8 mouse cellular contexts compared by ENCODE assay signal in the genomic region with DNA sequence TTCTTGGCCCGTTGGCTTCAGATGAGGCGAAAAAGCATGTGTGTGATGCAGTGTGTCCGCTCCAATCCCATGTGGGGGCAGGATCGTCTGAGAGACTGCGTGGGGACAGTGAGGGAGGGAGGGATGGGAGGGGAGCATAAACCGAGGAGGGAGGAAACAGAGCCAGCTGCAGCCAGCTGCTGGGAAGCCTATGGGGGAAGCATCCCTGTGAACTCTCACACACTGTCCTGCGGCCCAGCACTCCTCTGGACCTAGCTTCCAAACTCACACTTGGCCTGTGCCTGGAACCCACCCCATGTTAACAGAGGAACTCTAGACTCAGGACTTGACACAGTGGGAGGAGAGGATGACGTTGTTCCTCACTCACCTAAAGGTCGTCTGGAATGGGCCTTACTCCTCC. TPM values are rescaled to one million over a fixed set of nuclear protein-coding genes. Genes with fewer than 3 reads are reported as not detected.
DNase-seq lines count a peak whose midpoint lies in the region; ATAC-seq and TF ChIP-seq lines count a peak whose summit lies in the region.
"Had no signal": no experiment of that assay in that cellular context is flagged by ENCODE, and none has a peak within 500 bp of the region (broad histone marks: within the 10 kb centered on the region; RNA-seq: fewer than 3 reads in every experiment).

No protein-coding gene starts in this region.

- intact Hi-C loops in left cerebral cortex, adult 2 months (cut with DNase I): no loop called here

- 41% methylated on average over 9 of the region's 9 CpGs for WGBS in embryonic facial prominence, embryonic 13.5 days
- WGBS in heart, embryonic 12.5 days: 64% methylated on average over 9 of the region's 9 CpGs
- WGBS in kidney, embryonic 14.5 days: 39% methylated on average over 9 of the region's 9 CpGs
- 72% methylated on average over 9 of the region's 9 CpGs for WGBS in neural tube, embryonic 13.5 days

- H3K27me3 ChIP-seq in embryonic facial prominence, embryonic 13.5 days: no peaks in the 10 kb centered on the region
- H3K27me3 ChIP-seq in heart, embryonic 12.5 days (replicated peaks): peaks cover 69% of the 10 kb centered on the region
- no peaks in the 10 kb centered on the region for H3K27me3 ChIP-seq in kidney, embryonic 14.5 days (ENCODE audit: control insufficient read depth, insufficient read depth, low read length)
- H3K27me3 ChIP-seq in neural tube, embryonic 13.5 days: no peaks in the 10 kb centered on the region

- peaks cover 50% of the 10 kb centered on the region for H3K36me3 ChIP-seq in embryonic facial prominence, embryonic 13.5 days
- H3K36me3 ChIP-seq in heart, embryonic 12.5 days: peaks cover 30% of the 10 kb centered on the region
- peaks cover 22% of the 10 kb centered on the region for H3K36me3 ChIP-seq in kidney, embryonic 14.5 days (ENCODE audit: control insufficient read depth, insufficient read depth, low read length)
- H3K36me3 ChIP-seq in neural tube, embryonic 13.5 days: peaks cover 17% of the 10 kb centered on the region

- DNase-seq in left cerebral cortex, adult 2 months (ENCODE audit: extremely low spot score in 1 of 2, low spot score in 2 of 2): no peak
- no peak for DNase-seq in layer of hippocampus, postnatal 10 days (ENCODE audit: low spot score in 2 of 2)

- no peaks in the 10 kb centered on the region for H3K9me3 ChIP-seq in embryonic facial prominence, embryonic 13.5 days
- H3K9me3 ChIP-seq in heart, embryonic 12.5 days (replicated peaks): no peaks in the 10 kb centered on the region
- H3K9me3 ChIP-seq in kidney, embryonic 14.5 days (ENCODE audit: control insufficient read depth, low read length): no peaks in the 10 kb centered on the region
- no peaks in the 10 kb centered on the region for H3K9me3 ChIP-seq in neural tube, embryonic 13.5 days

- no peak overlapping the region for H3K4me3 ChIP-seq in embryonic facial prominence, embryonic 13.5 days
- no peak overlapping the region for H3K4me3 ChIP-seq in heart, embryonic 12.5 days
- H3K4me3 ChIP-seq in kidney, embryonic 14.5 days (ENCODE audit: low read length): no peak overlapping the region
- no peak overlapping the region for H3K4me3 ChIP-seq in neural tube, embryonic 13.5 days
- no peak overlapping the region for H3K4me3 ChIP-seq in left cerebral cortex, adult 2 months

- H3K9ac ChIP-seq in embryonic facial prominence, embryonic 13.5 days: 0 out of 2 replicates have a peak overlapping the region, but pooled peaks have one; percentile 65
- H3K9ac ChIP-seq in heart, embryonic 12.5 days: no peak overlapping the region
- 0 out of 2 replicates have a peak overlapping the region, but pooled peaks have one; percentile 32 for H3K9ac ChIP-seq in kidney, embryonic 14.5 days (ENCODE audit: low read depth, low read length)
- H3K9ac ChIP-seq in neural tube, embryonic 13.5 days: peak overlapping the region; percentile 50; the same call in 1 of the 2 replicates

- no peak for TF ChIP-seq CTCF in left cerebral cortex, adult 2 months (IDR thresholded peaks at IDR 0.05)

- peaks cover 32% of the 10 kb centered on the region for H3K4me1 ChIP-seq in embryonic facial prominence, embryonic 13.5 days
- peaks cover 38% of the 10 kb centered on the region for H3K4me1 ChIP-seq in heart, embryonic 12.5 days (replicated peaks)
- peaks cover 20% of the 10 kb centered on the region for H3K4me1 ChIP-seq in kidney, embryonic 14.5 days (ENCODE audit: control insufficient read depth, insufficient read depth, low read length)
- peaks cover 19% of the 10 kb centered on the region for H3K4me1 ChIP-seq in neural tube, embryonic 13.5 days (replicated peaks)

- peak overlapping the region; percentile 95 for H3K27ac ChIP-seq in embryonic facial prominence, embryonic 13.5 days
- peak overlapping the region; percentile 65 for H3K27ac ChIP-seq in heart, embryonic 12.5 days (ENCODE audit: poor library complexity, severe bottlenecking)
- peak overlapping the region; percentile 87 for H3K27ac ChIP-seq in kidney, embryonic 14.5 days (ENCODE audit: low read depth, low read length)
- H3K27ac ChIP-seq in neural tube, embryonic 13.5 days (replicated peaks): peak overlapping the region; percentile 67; the same call in 1 of the 2 replicates
- no peak overlapping the region for H3K27ac ChIP-seq in left cerebral cortex, adult 2 months

- no peak for ATAC-seq in embryonic facial prominence, embryonic 13.5 days (ENCODE audit: insufficient number of reproducible peaks, insufficient read depth, low FRiP score, low TSS enrichment, low read depth)
- no peak for ATAC-seq in heart, embryonic 12.5 days (ENCODE audit: insufficient number of reproducible peaks, low FRiP score)
- peak; percentile 81 for ATAC-seq in kidney, embryonic 14.5 days (ENCODE audit: low FRiP score, low TSS enrichment)
- ATAC-seq in neural tube, embryonic 13.5 days (ENCODE audit: low read depth): no peak
- ATAC-seq in megakaryocyte-erythroid progenitor cell, adult 5-6 weeks (replicated peaks; ENCODE audit: low FRiP score, low TSS enrichment, poor library complexity, severe bottlenecking): no peak

- H3K4me2 ChIP-seq in embryonic facial prominence, embryonic 13.5 days: 0 out of 2 replicates have a peak overlapping the region, but pooled peaks have one; percentile 37
- no peak overlapping the region for H3K4me2 ChIP-seq in heart, embryonic 12.5 days
- H3K4me2 ChIP-seq in kidney, embryonic 14.5 days (replicated peaks; ENCODE audit: low read depth, low read length): no peak overlapping the region
- H3K4me2 ChIP-seq in neural tube, embryonic 13.5 days: no peak overlapping the region

RNA-seq across cellular contexts. Expression of a gene that starts 6.4 kb away (rescaled TPM):
- 24.2 TPM in 2 replicates for polyA plus RNA-seq in embryonic facial prominence, embryonic 13.5 days (2015; fragmentation: Nextera tagmentation; extraction: Ambion mirVana)
- 7.8 and 8.3 TPM in 2 replicates for polyA plus RNA-seq in heart, embryonic 12.5 days (2016; fragmentation: Nextera tagmentation; extraction: Ambion mirVana)
- polyA plus RNA-seq in kidney, embryonic 14.5 days (2014; fragmentation: Nextera tagmentation; extraction: Ambion mirVana): 14.2 and 17.0 TPM in 2 replicates
- 7.4 and 9.7 TPM in 2 replicates for polyA plus RNA-seq in neural tube, embryonic 13.5 days (2015; fragmentation: Nextera tagmentation; extraction: Ambion mirVana)
- 7.8 and 14.1 TPM in 2 replicates for total RNA-seq in megakaryocyte-erythroid progenitor cell, adult 5-6 weeks (2014; fragmentation: Nextera tagmentation)
- 4.6 and 12.9 TPM in 2 replicates for total RNA-seq in megakaryocyte-erythroid progenitor cell, adult 5-6 weeks (2017)
- 1 to 10 TPM; 5.5 to 5.7 TPM for total RNA-seq in left cerebral cortex, adult 2 months (2021)
- total RNA-seq in layer of hippocampus, postnatal 10 days (2021): 1 to 10 TPM; 4.9 to 7.8 TPM

RNA-seq across cellular contexts. Expression of a gene that starts 6.4 kb away (rescaled TPM):
- polyA plus RNA-seq in embryonic facial prominence, embryonic 13.5 days (2015; fragmentation: Nextera tagmentation; extraction: Ambion mirVana): 60.9 and 69.9 TPM in 2 replicates
- polyA plus RNA-seq in heart, embryonic 12.5 days (2016; fragmentation: Nextera tagmentation; extraction: Ambion mirVana): 66.5 and 74.6 TPM in 2 replicates
- 48.3 and 55.4 TPM in 2 replicates for polyA plus RNA-seq in kidney, embryonic 14.5 days (2014; fragmentation: Nextera tagmentation; extraction: Ambion mirVana)
- 62.5 and 73.0 TPM in 2 replicates for polyA plus RNA-seq in neural tube, embryonic 13.5 days (2015; fragmentation: Nextera tagmentation; extraction: Ambion mirVana)
- total RNA-seq in megakaryocyte-erythroid progenitor cell, adult 5-6 weeks (2014; fragmentation: Nextera tagmentation): 70.8 and 101 TPM in 2 replicates
- 39.0 and 44.3 TPM in 2 replicates for total RNA-seq in megakaryocyte-erythroid progenitor cell, adult 5-6 weeks (2017)
- 100 to 1,000 TPM; 140 to 159 TPM for total RNA-seq in left cerebral cortex, adult 2 months (2021)
- 100 to 1,000 TPM; 171 to 176 TPM for total RNA-seq in layer of hippocampus, postnatal 10 days (2021)

RNA-seq across cellular contexts. Expression of a gene that starts 11.3 kb away (rescaled TPM):
- polyA plus RNA-seq in embryonic facial prominence, embryonic 13.5 days (2015; fragmentation: Nextera tagmentation; extraction: Ambion mirVana): 50.2 and 50.4 TPM in 2 replicates
- polyA plus RNA-seq in heart, embryonic 12.5 days (2016; fragmentation: Nextera tagmentation; extraction: Ambion mirVana): 56.6 and 59.7 TPM in 2 replicates
- 86.1 and 95.5 TPM in 2 replicates for polyA plus RNA-seq in kidney, embryonic 14.5 days (2014; fragmentation: Nextera tagmentation; extraction: Ambion mirVana)
- polyA plus RNA-seq in neural tube, embryonic 13.5 days (2015; fragmentation: Nextera tagmentation; extraction: Ambion mirVana): 35.4 and 42.6 TPM in 2 replicates
- 1.0 TPM in 1 of 2 replicates, not detected in the other for total RNA-seq in megakaryocyte-erythroid progenitor cell, adult 5-6 weeks (2014; fragmentation: Nextera tagmentation)
- total RNA-seq in megakaryocyte-erythroid progenitor cell, adult 5-6 weeks (2017): 0.38 and 1.6 TPM in 2 replicates
- 10 to 100 TPM; 50.2 to 51.0 TPM for total RNA-seq in left cerebral cortex, adult 2 months (2021)
- 10 to 100 TPM; 48.5 to 49.4 TPM for total RNA-seq in layer of hippocampus, postnatal 10 days (2021)

RNA-seq across cellular contexts. Expression of a gene that starts 19.4 kb away (rescaled TPM):
- 0.74 and 1.2 TPM in 2 replicates for polyA plus RNA-seq in embryonic facial prominence, embryonic 13.5 days (2015; fragmentation: Nextera tagmentation; extraction: Ambion mirVana)
- polyA plus RNA-seq in heart, embryonic 12.5 days (2016; fragmentation: Nextera tagmentation; extraction: Ambion mirVana): not detected in 2 replicates
- polyA plus RNA-seq in kidney, embryonic 14.5 days (2014; fragmentation: Nextera tagmentation; extraction: Ambion mirVana): 0.66 TPM in 1 of 2 replicates, not detected in the other
- not detected in 2 replicates for polyA plus RNA-seq in neural tube, embryonic 13.5 days (2015; fragmentation: Nextera tagmentation; extraction: Ambion mirVana)
- 2.0 TPM in 1 of 2 replicates, not detected in the other for total RNA-seq in megakaryocyte-erythroid progenitor cell, adult 5-6 weeks (2014; fragmentation: Nextera tagmentation)
- not detected in 2 replicates for total RNA-seq in megakaryocyte-erythroid progenitor cell, adult 5-6 weeks (2017)
- 1 to 10 TPM in 1 of 2 experiments, under 1 TPM in 1; 0.58 to 1.4 TPM for total RNA-seq in left cerebral cortex, adult 2 months (2021)
- total RNA-seq in layer of hippocampus, postnatal 10 days (2021): 1 to 10 TPM; 1.3 to 1.6 TPM
- total RNA-seq: gastrocnemius, adult 18-20 months had no signal

RNA-seq across cellular contexts. Expression of a gene that starts 30.6 kb away (rescaled TPM):
- 21.4 and 22.1 TPM in 2 replicates for polyA plus RNA-seq in embryonic facial prominence, embryonic 13.5 days (2015; fragmentation: Nextera tagmentation; extraction: Ambion mirVana)
- polyA plus RNA-seq in heart, embryonic 12.5 days (2016; fragmentation: Nextera tagmentation; extraction: Ambion mirVana): 20.1 and 21.2 TPM in 2 replicates
- 25.3 and 34.4 TPM in 2 replicates for polyA plus RNA-seq in kidney, embryonic 14.5 days (2014; fragmentation: Nextera tagmentation; extraction: Ambion mirVana)
- polyA plus RNA-seq in neural tube, embryonic 13.5 days (2015; fragmentation: Nextera tagmentation; extraction: Ambion mirVana): 20.9 and 22.2 TPM in 2 replicates
- 44.9 and 65.2 TPM in 2 replicates for total RNA-seq in megakaryocyte-erythroid progenitor cell, adult 5-6 weeks (2014; fragmentation: Nextera tagmentation)
- total RNA-seq in megakaryocyte-erythroid progenitor cell, adult 5-6 weeks (2017): 24.7 and 32.1 TPM in 2 replicates
- total RNA-seq in left cerebral cortex, adult 2 months (2021): 10 to 100 TPM; 41.6 to 49.0 TPM
- total RNA-seq in layer of hippocampus, postnatal 10 days (2021): 10 to 100 TPM; 40.1 to 43.6 TPM
